Mouse (Mus musculus) brain, embryonic 14.5 days (tissue): ENCODE data around the gene Armcx4.

Source experiments
- CTCF ChIP-seq: fragments of 200-500 bp; IDR thresholded peaks from 2 replicates; pipeline ENCODE4 v1.5.1; 2012; ENCODE audit warnings: inconsistent platforms, mild to moderate bottlenecking, moderate library complexity, borderline replicate concordance; ENCODE audit not compliant: insufficient read depth, insufficient read length; ENCODE audit errors: extremely low read depth
- POLR2A ChIP-seq: fragments of 200-500 bp; IDR thresholded peaks from 2 replicates; pipeline ENCODE4 v1.6.1; 2012; ENCODE audit warnings: mild to moderate bottlenecking, inconsistent platforms, borderline replicate concordance; ENCODE audit not compliant: poor library complexity, insufficient read depth, insufficient read length, severe bottlenecking; ENCODE audit errors: extremely low read depth

- TF ChIP-seq CTCF (no peak), POLR2A (no peak)
Observed at GRCm38 (mm10) chrX:134716863-134717262, 30.5 kb downstream of the Armcx4 start.
